Mouse (Mus musculus) midbrain, embryonic 12.5 days (tissue): ENCODE data around the gene Rexo2. TPM values are rescaled to one million over a fixed set of nuclear protein-coding genes. Genes with fewer than 3 reads are reported as not detected.

ENCODE experiments used
- ATAC-seq: fragments of 200-750 bp; cut with Nextera tagmentation; 2 replicates; pipeline ENCODE4 v1.8.0; 2017; ENCODE audit warnings: low read depth, moderate TSS enrichment, moderate library complexity; ENCODE audit not compliant: low FRiP score
- H3K27ac ChIP-seq: fragments of 300-500 bp; sonication (generic); replicated peaks from 2 replicates; pipeline ENCODE4 v1.5.1; 2016; ENCODE audit warnings: mild to moderate bottlenecking
- H3K27me3 ChIP-seq: fragments of 300-500 bp; sonication (generic); 2 replicates; pipeline ENCODE4 v1.6.1; 2016; ENCODE audit warnings: mild to moderate bottlenecking
- H3K36me3 ChIP-seq: fragments of 300-500 bp; sonication (generic); 2 replicates; pipeline ENCODE4 v1.6.1; 2016
- H3K4me1 ChIP-seq: fragments of 300-500 bp; sonication (generic); 2 replicates; pipeline ENCODE4 v1.6.1; 2016
- H3K4me2 ChIP-seq: fragments of 300-500 bp; sonication (generic); replicated peaks from 2 replicates; pipeline ENCODE4 v1.6.1; 2016; ENCODE audit warnings: mild to moderate bottlenecking, moderate library complexity
- H3K4me3 ChIP-seq: fragments of 300-500 bp; sonication (generic); 2 replicates; pipeline ENCODE4 v1.5.1; 2016; ENCODE audit warnings: mild to moderate bottlenecking
- H3K9ac ChIP-seq: fragments of 300-500 bp; sonication (generic); replicated peaks from 2 replicates; pipeline ENCODE4 v1.6.1; 2016; ENCODE audit warnings: mild to moderate bottlenecking, moderate library complexity
- H3K9me3 ChIP-seq: fragments of 300-500 bp; sonication (generic); 2 replicates; pipeline ENCODE4 v1.6.1; 2016; ENCODE audit warnings: mild to moderate bottlenecking
- whole genome bisulfite sequencing: fragments of 180-500 bp; shearing (Covaris S2); methylation state at CpG from one replicate; pipeline ENCODE4 v1.1.7; 2016; 5-methylcytosine and 5-hydroxymethylcytosine counted together
- polyA plus RNA-seq: library from polyadenylated mRNA; unstranded; fragments of >200 nt; fragmentation: Nextera tagmentation; extraction: Ambion mirVana; gene quantifications from 2 replicates; pipeline ENCODE4 v1.2.1, GENCODE M21; 2016

Gene Rexo2
- polyA plus RNA-seq, 1 experiment from 2014 or later = 79.8 TPM

DNA sequence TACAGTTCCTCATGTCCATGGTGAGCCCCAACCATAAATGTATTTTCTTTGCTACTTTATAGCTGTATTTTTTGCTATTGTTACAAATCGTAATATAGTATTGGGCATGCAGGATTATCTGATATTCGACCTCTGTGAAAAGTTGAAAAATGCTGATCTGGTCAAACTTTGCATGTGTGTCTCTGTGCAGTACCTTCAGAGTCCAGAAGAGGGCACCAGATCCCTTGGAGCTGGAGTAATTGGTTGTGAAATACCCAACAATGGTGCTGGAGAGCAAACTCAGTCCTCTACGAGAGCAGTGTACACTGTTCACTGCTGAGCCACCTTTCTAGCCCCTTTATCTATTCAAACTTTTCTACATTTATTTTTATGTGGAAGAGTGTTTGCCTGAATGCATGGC, 13.6 kb downstream of the Rexo2 start:
- peaks cover 3% of the 10 kb centered on the region; the same call in 1 of the 2 replicates for H3K9me3 ChIP-seq
- no peak for ATAC-seq
- WGBS = 62% methylated on average over 3 of the region's 3 CpGs
- no peak overlapping the region for H3K4me2 ChIP-seq
- no peak overlapping the region for H3K9ac ChIP-seq
- no peak overlapping the region for H3K4me3 ChIP-seq
- no peaks in the 10 kb centered on the region for H3K4me1 ChIP-seq
- H3K27me3 ChIP-seq = no peaks in the 10 kb centered on the region
- no peaks in the 10 kb centered on the region; the same call in 1 of the 2 replicates for H3K36me3 ChIP-seq
- H3K27ac ChIP-seq = no peak overlapping the region

- no peak overlapping the region for H3K9ac ChIP-seq
- H3K4me3 ChIP-seq = no peak overlapping the region
- no peaks in the 10 kb centered on the region; the same call in 1 of the 2 replicates for H3K36me3 ChIP-seq
- ATAC-seq = no peak
- no peaks in the 10 kb centered on the region for H3K4me1 ChIP-seq
- WGBS = 96% methylated on average over 3 of the region's 3 CpGs
- H3K9me3 ChIP-seq = peaks cover 3% of the 10 kb centered on the region; the same call in 1 of the 2 replicates
- H3K27me3 ChIP-seq = no peaks in the 10 kb centered on the region
- no peak overlapping the region for H3K4me2 ChIP-seq
- H3K27ac ChIP-seq = no peak overlapping the region
Observed at GRCm38 (mm10) chr9:48465671-48466070, 14.8 kb downstream of the Rexo2 start.

DNA sequence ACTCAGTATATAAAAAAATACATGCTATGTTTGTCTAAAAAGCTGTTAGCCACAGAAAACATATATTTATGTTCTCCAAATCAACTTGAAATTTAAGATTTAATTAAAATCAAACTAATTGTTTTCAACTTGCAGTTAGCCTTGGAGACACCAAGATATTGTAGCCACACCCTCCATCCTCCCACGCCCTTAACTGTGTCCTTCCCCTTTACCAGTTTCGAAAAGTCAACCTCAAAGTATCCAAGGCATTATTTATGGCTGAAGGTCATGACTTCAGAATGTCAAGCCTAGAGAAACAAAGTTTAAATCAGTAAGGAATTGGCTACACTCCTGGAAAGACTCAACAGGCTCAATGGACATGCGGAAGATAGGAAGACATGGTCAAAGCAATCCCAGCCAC, 18.9 kb downstream of the Rexo2 start:
- H3K4me1 ChIP-seq = no peaks in the 10 kb centered on the region
- H3K9ac ChIP-seq = no peak overlapping the region
- no peaks in the 10 kb centered on the region for H3K27me3 ChIP-seq
- H3K4me2 ChIP-seq = no peak overlapping the region
- H3K4me3 ChIP-seq = no peak overlapping the region
- no peak overlapping the region for H3K27ac ChIP-seq
- H3K36me3 ChIP-seq = no peaks in the 10 kb centered on the region
- 95% methylated on average over 3 of the region's 3 CpGs for WGBS
- H3K9me3 ChIP-seq = peaks cover 3% of the 10 kb centered on the region; the same call in 1 of the 2 replicates
- ATAC-seq = no peak

DNA sequence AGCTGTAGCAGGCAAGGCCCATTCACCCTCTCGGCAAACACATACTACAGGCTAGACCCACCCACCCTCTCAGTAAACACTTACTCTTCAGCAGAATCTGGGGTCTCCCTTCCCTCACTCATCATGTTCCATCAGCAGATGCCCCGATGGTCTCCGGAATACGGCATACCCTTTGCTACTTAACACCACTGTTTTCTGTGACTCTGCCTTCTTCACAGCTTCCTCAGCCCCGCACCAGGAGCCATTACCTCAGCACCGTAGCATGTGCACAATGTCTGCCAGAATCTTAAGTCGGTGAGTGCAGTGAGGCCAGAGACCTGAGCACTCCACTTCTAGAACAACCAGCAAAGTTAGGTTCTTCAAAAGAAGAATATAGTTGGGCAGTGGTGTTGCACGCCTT, 19.7 kb downstream of the Rexo2 start:
- WGBS = 96% methylated on average over 8 of the region's 8 CpGs
- no peaks in the 10 kb centered on the region for H3K4me1 ChIP-seq

GRCm38 (mm10) chr9:48459391-48459790, 21.0 kb downstream of the Rexo2 start:
- Histone ChIP-seq H3K4me3 (no peak overlapping the region), H3K9ac (no peak overlapping the region), H3K27ac (no peak overlapping the region), H3K9me3 (no peaks in the 10 kb centered on the region), H3K27me3 (no peaks in the 10 kb centered on the region), H3K4me2 (no peak overlapping the region), H3K4me1 (no peaks in the 10 kb centered on the region), H3K36me3 (no peaks in the 10 kb centered on the region)
- WGBS = 93% methylated on average over 5 of the region's 5 CpGs
- no peak for ATAC-seq

More for the DNA sequence above, 19.7 kb downstream of the Rexo2 start:
- Histone ChIP-seq H3K9ac (no peak overlapping the region), H3K36me3 (no peaks in the 10 kb centered on the region), H3K27ac (no peak overlapping the region), H3K4me3 (no peak overlapping the region), H3K4me2 (no peak overlapping the region), H3K9me3 (peaks cover 2% of the 10 kb centered on the region; the same call in 1 of the 2 replicates), H3K27me3 (no peaks in the 10 kb centered on the region)
- ATAC-seq = no peak

DNA sequence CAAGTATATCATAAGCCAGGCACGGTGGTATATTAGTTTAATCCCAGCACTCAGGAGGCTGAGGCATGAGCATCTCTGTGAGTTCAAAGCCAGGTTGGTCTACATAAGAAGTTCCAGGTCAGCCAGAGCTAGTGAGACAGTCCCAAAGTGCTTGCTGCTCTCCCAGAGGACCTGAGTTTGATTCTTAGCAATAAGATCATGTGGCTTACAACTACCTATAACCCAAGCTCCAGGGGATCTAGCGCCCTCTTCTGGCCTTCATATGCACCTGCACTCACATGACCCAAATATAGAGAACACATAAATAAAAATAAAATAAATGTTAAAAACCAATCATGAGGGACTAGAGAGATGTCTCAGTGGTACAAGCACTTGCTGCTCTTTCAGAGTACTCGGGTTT, 21.5 kb downstream of the Rexo2 start:
- no peak overlapping the region for H3K4me2 ChIP-seq
- H3K27ac ChIP-seq = no peak overlapping the region
- no peaks in the 10 kb centered on the region for H3K27me3 ChIP-seq
- no peaks in the 10 kb centered on the region for H3K4me1 ChIP-seq
- WGBS = 74% methylated on average over 3 of the region's 3 CpGs
- ATAC-seq = no peak
- no peak overlapping the region for H3K4me3 ChIP-seq
- H3K9ac ChIP-seq = no peak overlapping the region
- no peaks in the 10 kb centered on the region for H3K36me3 ChIP-seq
- no peaks in the 10 kb centered on the region for H3K9me3 ChIP-seq

- no peak overlapping the region for H3K9ac ChIP-seq
- no peaks in the 10 kb centered on the region for H3K9me3 ChIP-seq
- H3K4me3 ChIP-seq = no peak overlapping the region
- H3K27me3 ChIP-seq = no peaks in the 10 kb centered on the region
- 88% methylated on average over 3 of the region's 3 CpGs for WGBS
- H3K4me1 ChIP-seq = no peaks in the 10 kb centered on the region
- H3K4me2 ChIP-seq = no peak overlapping the region
- no peak overlapping the region for H3K27ac ChIP-seq
- no peaks in the 10 kb centered on the region for H3K36me3 ChIP-seq
- no peak for ATAC-seq
Observed at GRCm38 (mm10) chr9:48455961-48456360, 24.5 kb downstream of the Rexo2 start.

GRCm38 (mm10) chr9:48450066-48450465, 30.4 kb downstream of the Rexo2 start:
- no peak overlapping the region for H3K9ac ChIP-seq
- no peaks in the 10 kb centered on the region for H3K9me3 ChIP-seq
- H3K27me3 ChIP-seq = no peaks in the 10 kb centered on the region
- no peaks in the 10 kb centered on the region for H3K4me1 ChIP-seq
- WGBS = 93% methylated on average over 17 of the region's 17 CpGs
- H3K4me2 ChIP-seq = no peak overlapping the region
- ATAC-seq = no peak
- no peaks in the 10 kb centered on the region for H3K36me3 ChIP-seq
- no peak overlapping the region for H3K27ac ChIP-seq
- no peak overlapping the region for H3K4me3 ChIP-seq

DNA sequence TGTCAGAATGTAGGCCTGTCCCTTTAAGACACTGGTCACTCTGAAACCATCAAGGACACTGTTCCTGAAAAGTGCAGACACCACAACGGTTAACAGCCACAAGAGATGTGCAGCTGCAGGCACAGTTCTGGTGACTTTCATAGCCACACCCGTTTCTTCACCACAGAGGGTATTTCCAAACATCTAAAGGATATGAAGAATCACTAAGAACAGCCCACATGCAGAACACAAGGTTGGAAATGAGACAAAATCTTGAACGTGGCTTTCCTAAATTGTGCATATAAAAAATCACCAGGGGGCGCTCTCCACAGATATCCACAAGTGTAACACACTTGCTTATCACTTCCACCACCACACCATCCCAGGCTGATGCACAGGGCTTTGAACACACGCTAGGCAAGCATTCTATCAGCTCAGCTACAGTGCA, 32.6 kb downstream of the Rexo2 start:
- Histone ChIP-seq H3K4me2 (no peak overlapping the region), H3K27ac (no peak overlapping the region), H3K9me3 (no peaks in the 10 kb centered on the region), H3K4me3 (no peak overlapping the region), H3K4me1 (no peaks in the 10 kb centered on the region), H3K9ac (no peak overlapping the region), H3K36me3 (no peaks in the 10 kb centered on the region), H3K27me3 (no peaks in the 10 kb centered on the region)
- WGBS = 41% methylated on average over 5 of the region's 5 CpGs
- ATAC-seq = no peak

GRCm38 (mm10) chr9:48444821-48445220, 35.6 kb downstream of the Rexo2 start:
- Histone ChIP-seq H3K4me3 (no peak overlapping the region), H3K27ac (no peak overlapping the region), H3K36me3 (no peaks in the 10 kb centered on the region), H3K27me3 (no peaks in the 10 kb centered on the region), H3K9me3 (no peaks in the 10 kb centered on the region), H3K4me2 (no peak overlapping the region), H3K9ac (no peak overlapping the region), H3K4me1 (no peaks in the 10 kb centered on the region)
- no peak for ATAC-seq
- WGBS = 82% methylated on average over 2 of the region's 2 CpGs

DNA sequence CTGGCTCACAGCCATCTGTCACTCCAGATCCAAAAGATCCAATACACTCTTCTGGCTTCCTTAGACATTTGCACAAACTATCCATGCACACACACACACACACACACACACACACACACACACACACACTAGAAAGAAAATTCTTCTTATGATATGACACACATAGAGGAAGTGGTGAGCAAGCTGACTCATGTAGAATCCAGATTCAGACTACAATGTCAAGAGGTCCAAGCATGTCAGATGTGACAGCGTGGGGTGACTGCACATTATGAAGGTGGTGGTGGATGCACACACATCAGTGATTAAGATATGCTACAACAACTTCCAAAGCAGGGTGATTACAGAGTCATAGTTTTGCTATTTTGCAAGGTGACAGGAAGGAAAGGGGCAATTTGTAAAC, 36.5 kb downstream of the Rexo2 start:
- Histone ChIP-seq H3K27me3 (no peaks in the 10 kb centered on the region), H3K4me3 (no peak overlapping the region), H3K9me3 (no peaks in the 10 kb centered on the region), H3K9ac (no peak overlapping the region), H3K4me1 (no peaks in the 10 kb centered on the region), H3K4me2 (no peak overlapping the region), H3K36me3 (no peaks in the 10 kb centered on the region), H3K27ac (no peak overlapping the region)
- ATAC-seq = no peak
- WGBS = 74% methylated on average over 1 of the region's 1 CpGs

GRCm38 (mm10) chr9:48432449-48432848, 48.0 kb downstream of the Rexo2 start:
- no peaks in the 10 kb centered on the region for H3K9me3 ChIP-seq

GRCm38 (mm10) chr9:48427176-48427575, 53.2 kb downstream of the Rexo2 start:
- no peaks in the 10 kb centered on the region for H3K9me3 ChIP-seq
- H3K27ac ChIP-seq = no peak overlapping the region
- 88% methylated on average over 7 of the region's 7 CpGs for WGBS
- no peak overlapping the region for H3K4me3 ChIP-seq
- no peaks in the 10 kb centered on the region for H3K27me3 ChIP-seq
- no peak overlapping the region for H3K4me2 ChIP-seq
- ATAC-seq = no peak
- no peak overlapping the region for H3K9ac ChIP-seq
- H3K4me1 ChIP-seq = no peaks in the 10 kb centered on the region
- H3K36me3 ChIP-seq = no peaks in the 10 kb centered on the region

More at GRCm38 (mm10) chr9:48432449-48432848, 48.0 kb downstream of the Rexo2 start:
- Histone ChIP-seq H3K27me3 (no peaks in the 10 kb centered on the region), H3K4me3 (no peak overlapping the region), H3K27ac (no peak overlapping the region), H3K36me3 (no peaks in the 10 kb centered on the region), H3K4me2 (no peak overlapping the region), H3K4me1 (no peaks in the 10 kb centered on the region), H3K9ac (no peak overlapping the region)
- 91% methylated on average over 8 of the region's 8 CpGs for WGBS
- ATAC-seq = no peak
